Comparison of ENCODE assay signal across 23 mouse cellular contexts in genomic region chr1:178447036-178447435, GRCm38 (mm10).
"Had no signal": no experiment of that assay in that cellular context is flagged by ENCODE, and none has a peak within 500 bp of the region (broad histone marks: within the 10 kb centered on the region; RNA-seq: fewer than 3 reads in every experiment).

No protein-coding gene starts in this region.

- ATAC-seq: inflammation-experienced regulatory T-cells, adult 6 months; intestine, embryonic 15.5 days; intestine, postnatal 0 days had no signal

- H3K9ac ChIP-seq: heart, embryonic 13.5 days; heart, embryonic 15.5 days; hindbrain, embryonic 13.5 days; hindbrain, embryonic 15.5 days; intestine, embryonic 15.5 days; limb, embryonic 12.5 days had no signal

- H3K27ac ChIP-seq: heart, adult 2 months; heart, embryonic 13.5 days; hindbrain, embryonic 13.5 days; hindbrain, embryonic 15.5 days; intestine, embryonic 15.5 days; layer of hippocampus, adult 2 months; left cerebral cortex, adult 2 months; limb, embryonic 10.5 days; limb, embryonic 12.5 days had no signal

- H3K4me2 ChIP-seq: heart, embryonic 11.5 days; heart, embryonic 13.5 days; heart, embryonic 15.5 days; hindbrain, embryonic 13.5 days; hindbrain, embryonic 15.5 days; intestine, embryonic 15.5 days; limb, embryonic 12.5 days had no signal

- H3K27me3 ChIP-seq: heart, embryonic 13.5 days; heart, embryonic 15.5 days; hindbrain, embryonic 13.5 days; hindbrain, embryonic 15.5 days; intestine, embryonic 15.5 days; limb, embryonic 12.5 days had no signal

- DNase-seq: gastrocnemius, postnatal 14 days; gastrocnemius, postnatal 36 days; heart, adult 11 months; heart, adult 2 months; heart, postnatal 14 days; heart, postnatal 36 days; kidney, adult 18-20 months; kidney, adult 8-10 months; kidney, postnatal 10 days; kidney, postnatal 25 days; kidney, postnatal 4 days had no signal

- H3K4me3 ChIP-seq: heart, adult 2 months; heart, embryonic 13.5 days; heart, embryonic 15.5 days; hindbrain, embryonic 13.5 days; hindbrain, embryonic 15.5 days; intestine, embryonic 15.5 days; layer of hippocampus, adult 2 months; left cerebral cortex, adult 2 months; limb, embryonic 10.5 days; limb, embryonic 12.5 days had no signal

- H3K36me3 ChIP-seq: heart, embryonic 13.5 days; heart, embryonic 15.5 days; hindbrain, embryonic 13.5 days; hindbrain, embryonic 15.5 days; intestine, embryonic 15.5 days; limb, embryonic 10.5 days; limb, embryonic 12.5 days had no signal

- H3K4me1 ChIP-seq: hindbrain, embryonic 13.5 days; hindbrain, embryonic 15.5 days; intestine, embryonic 15.5 days; limb, embryonic 12.5 days had no signal

- H3K9me3 ChIP-seq: heart, embryonic 13.5 days; heart, embryonic 15.5 days; hindbrain, embryonic 13.5 days; hindbrain, embryonic 15.5 days; intestine, embryonic 15.5 days; limb, embryonic 10.5 days; limb, embryonic 12.5 days had no signal
